In the genomic region with DNA sequence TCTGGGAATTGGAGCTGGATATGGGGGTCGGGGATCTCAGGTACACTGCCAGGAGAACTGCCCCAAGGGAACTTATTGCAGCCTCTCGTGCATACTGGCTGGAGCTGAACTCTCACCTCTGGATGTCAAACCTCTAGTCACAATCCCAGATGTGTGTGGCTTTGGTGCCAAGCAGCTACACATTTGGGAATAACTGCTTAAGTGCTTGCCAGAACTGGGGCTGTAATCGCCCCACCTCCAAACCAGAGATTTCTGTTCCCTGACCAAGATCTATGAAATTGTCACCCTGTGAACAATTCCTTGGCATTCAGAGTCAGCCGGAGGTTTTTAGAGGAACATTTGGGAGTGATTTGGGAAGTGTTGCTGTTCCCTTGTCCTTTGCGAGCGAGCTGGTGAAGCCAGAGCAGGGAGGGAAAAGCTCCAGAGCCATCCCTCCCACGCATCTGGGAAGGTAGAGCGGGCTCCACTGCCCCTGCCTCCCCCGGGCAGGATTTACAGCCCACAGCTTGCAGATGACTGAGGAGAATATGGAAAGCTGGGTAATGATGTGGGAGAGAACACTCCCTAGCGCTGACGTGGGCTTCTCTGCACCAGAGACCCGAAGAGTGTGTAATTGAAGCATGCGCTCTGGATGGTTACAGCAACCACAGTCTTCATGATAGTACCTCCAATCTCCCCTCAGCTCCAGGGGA, we compare ENCODE assay signal across 7 mouse cellular contexts.
DNase-seq lines count a peak whose midpoint lies in the region; ATAC-seq and TF ChIP-seq lines count a peak whose summit lies in the region.

No protein-coding gene starts in this region.

- H3K36me3 ChIP-seq in embryonic facial prominence, embryonic 14.5 days (ENCODE audit: control insufficient read depth, insufficient read depth, low read length) = no peaks in the 10 kb centered on the region
- H3K36me3 ChIP-seq in heart, embryonic 15.5 days = no peaks in the 10 kb centered on the region
- no peaks in the 10 kb centered on the region for H3K36me3 ChIP-seq in intestine, embryonic 16.5 days (ENCODE audit: control insufficient read depth, insufficient read depth, low read length)

- peaks cover 48% of the 10 kb centered on the region for H3K4me1 ChIP-seq in embryonic facial prominence, embryonic 14.5 days (ENCODE audit: control insufficient read depth, insufficient read depth, low read length)
- H3K4me1 ChIP-seq in heart, embryonic 15.5 days (replicated peaks) = peaks cover 20% of the 10 kb centered on the region
- peaks cover 13% of the 10 kb centered on the region for H3K4me1 ChIP-seq in intestine, embryonic 16.5 days (ENCODE audit: control insufficient read depth, insufficient read depth, low read length)

- no peaks in the 10 kb centered on the region for H3K9me3 ChIP-seq in embryonic facial prominence, embryonic 14.5 days (ENCODE audit: control insufficient read depth, low read length)
- H3K9me3 ChIP-seq in heart, embryonic 15.5 days (replicated peaks) = no peaks in the 10 kb centered on the region
- no peaks in the 10 kb centered on the region for H3K9me3 ChIP-seq in intestine, embryonic 16.5 days (ENCODE audit: control insufficient read depth, low read length)

- ATAC-seq in embryonic facial prominence, embryonic 14.5 days (ENCODE audit: low read depth) = no peak
- ATAC-seq in heart, embryonic 15.5 days (replicated peaks; ENCODE audit: insufficient number of reproducible peaks, insufficient read depth, low FRiP score, low read depth) = no peak
- ATAC-seq in monocyte, adult 5-6 weeks (replicated peaks; ENCODE audit: insufficient number of reproducible peaks, low FRiP score, low TSS enrichment, poor library complexity, severe bottlenecking) = no peak
- no peak for ATAC-seq in intestine, embryonic 16.5 days

- no peak overlapping the region for H3K9ac ChIP-seq in embryonic facial prominence, embryonic 14.5 days (ENCODE audit: low read depth, low read length)
- H3K9ac ChIP-seq in heart, embryonic 15.5 days = no peak overlapping the region
- H3K9ac ChIP-seq in intestine, embryonic 16.5 days (ENCODE audit: low read depth, low read length) = no peak overlapping the region

- peak overlapping the region; percentile 72 for H3K27ac ChIP-seq in layer of hippocampus, adult 2 months
- H3K27ac ChIP-seq in embryonic facial prominence, embryonic 14.5 days (replicated peaks; ENCODE audit: low read depth, low read length) = peak overlapping the region; percentile 59
- H3K27ac ChIP-seq in heart, embryonic 15.5 days = peak overlapping the region; percentile 13; the same call in 1 of the 2 replicates
- no peak overlapping the region for H3K27ac ChIP-seq in intestine, embryonic 16.5 days (ENCODE audit: low read length)

- H3K27me3 ChIP-seq in embryonic facial prominence, embryonic 14.5 days (replicated peaks; ENCODE audit: control insufficient read depth, insufficient read depth, low read length) = no peaks in the 10 kb centered on the region
- no peaks in the 10 kb centered on the region for H3K27me3 ChIP-seq in heart, embryonic 15.5 days
- H3K27me3 ChIP-seq in intestine, embryonic 16.5 days (replicated peaks; ENCODE audit: control insufficient read depth, insufficient read depth, low read length) = no peaks in the 10 kb centered on the region

- DNase-seq in layer of hippocampus, adult 2 months (ENCODE audit: low spot score in 2 of 2) = peak in 1 of 2 experiments; percentile 34
- DNase-seq in layer of hippocampus, postnatal 14 days (ENCODE audit: low spot score in 2 of 2) = no peak
- peak; percentile 61 for DNase-seq in embryonic facial prominence, embryonic 14.5 days (ENCODE audit: low spot score)
- peak; percentile 37 for DNase-seq in ovary, adult 18-20 months (ENCODE audit: low spot score)

- WGBS in embryonic facial prominence, embryonic 14.5 days = 36% methylated on average over 13 of the region's 13 CpGs
- WGBS in heart, embryonic 15.5 days = 62% methylated on average over 13 of the region's 13 CpGs
- 64% methylated on average over 13 of the region's 13 CpGs for WGBS in intestine, embryonic 16.5 days

- no peak for TF ChIP-seq CTCF in layer of hippocampus, adult 2 months (conservative IDR thresholded peaks at IDR 0.05)

- H3K4me3 ChIP-seq in layer of hippocampus, adult 2 months = no peak overlapping the region
- H3K4me3 ChIP-seq in embryonic facial prominence, embryonic 14.5 days (ENCODE audit: low read depth, low read length) = no peak overlapping the region
- H3K4me3 ChIP-seq in heart, embryonic 15.5 days = no peak overlapping the region
- H3K4me3 ChIP-seq in intestine, embryonic 16.5 days (ENCODE audit: low read length) = no peak overlapping the region

- H3K4me2 ChIP-seq in embryonic facial prominence, embryonic 14.5 days (ENCODE audit: low read depth, low read length) = peak overlapping the region; percentile 13; the same call in 1 of the 2 replicates
- no peak overlapping the region for H3K4me2 ChIP-seq in heart, embryonic 15.5 days
- H3K4me2 ChIP-seq in intestine, embryonic 16.5 days (ENCODE audit: low read depth, low read length) = no peak overlapping the region

Comparison
In these comparisons a context has a peak if more than half of its experiments do, and no peak if none do; other contexts are left out.
1. DNase-seq: peak in embryonic facial prominence, embryonic 14.5 days (single experiment) and ovary, adult 18-20 months (single experiment); none in layer of hippocampus, postnatal 14 days (0 of 2).